Mouse (Mus musculus): ENCODE data around the gene Lrrc19. TPM values are rescaled to one million over a fixed set of nuclear protein-coding genes. Genes with fewer than 3 reads are reported as not detected.
"Not testable (repeated sequence)": the region's sequence is repeated elsewhere in the genome, so short reads cannot be mapped to it uniquely, and the experiment has no call there.

Lrrc19 gene
- polyA plus RNA-seq, 1 experiment from 2014 or later: 14.0 TPM

GRCm38 (mm10) chr4:94681181-94681580, 31.2 kb upstream of the Lrrc19 start:
- DNase-seq (ENCODE audit: low spot score): no peak
- Histone ChIP-seq H3K36me3 (ENCODE audit: insufficient read depth, low read length) (peaks cover 10% of the 10 kb centered on the region; the same call in 1 of the 2 replicates), H3K9ac (ENCODE audit: low read depth, low read length) (no peak overlapping the region), H3K4me2 (ENCODE audit: low read length) (no peak overlapping the region), H3K27ac (no peak overlapping the region), H3K4me3 (replicated peaks; ENCODE audit: low read depth, low read length) (no peak overlapping the region), H3K27me3 (ENCODE audit: insufficient read depth, low read length) (no peaks in the 10 kb centered on the region), H3K9me3 (replicated peaks; ENCODE audit: low read length) (no peaks in the 10 kb centered on the region), H3K4me1 (replicated peaks; ENCODE audit: insufficient read depth, low read length) (no peaks in the 10 kb centered on the region)
- WGBS: 91% methylated on average over 2 of the region's 2 CpGs
- ATAC-seq (replicated peaks; ENCODE audit: low FRiP score, low read depth): no peak
- TF ChIP-seq CTCF (IDR thresholded peaks at IDR 0.05; ENCODE audit: low read depth): no peak

- H3K27ac ChIP-seq: no peak overlapping the region
- TF ChIP-seq CTCF (IDR thresholded peaks at IDR 0.05; ENCODE audit: low read depth): no peak
- peaks cover 10% of the 10 kb centered on the region; the same call in 1 of the 2 replicates for H3K36me3 ChIP-seq (ENCODE audit: insufficient read depth, low read length)
- DNase-seq (ENCODE audit: low spot score) (no peak), ATAC-seq (replicated peaks; ENCODE audit: low FRiP score, low read depth) (no peak)
- no peak overlapping the region for H3K4me3 ChIP-seq (replicated peaks; ENCODE audit: low read depth, low read length)
- no peak overlapping the region for H3K4me2 ChIP-seq (ENCODE audit: low read length)
- H3K27me3 ChIP-seq (ENCODE audit: insufficient read depth, low read length): no peaks in the 10 kb centered on the region
- H3K9me3 ChIP-seq (replicated peaks; ENCODE audit: low read length): no peaks in the 10 kb centered on the region
- WGBS: 92% methylated on average over 2 of the region's 2 CpGs
- H3K9ac ChIP-seq (ENCODE audit: low read depth, low read length): no peak overlapping the region
- no peaks in the 10 kb centered on the region for H3K4me1 ChIP-seq (replicated peaks; ENCODE audit: insufficient read depth, low read length)
These were observed 30.7 kb upstream of the Lrrc19 start for GRCm38 (mm10) chr4:94680662-94681061.

- no peaks in the 10 kb centered on the region for H3K36me3 ChIP-seq (ENCODE audit: insufficient read depth, low read length)
- no peaks in the 10 kb centered on the region for H3K9me3 ChIP-seq (replicated peaks; ENCODE audit: low read length)
- peak; percentile 76 for DNase-seq (ENCODE audit: low spot score)
- H3K4me3 ChIP-seq (replicated peaks; ENCODE audit: low read depth, low read length): no peak overlapping the region
- ATAC-seq (replicated peaks; ENCODE audit: low FRiP score, low read depth): peak; percentile 59
- no peak overlapping the region for H3K4me2 ChIP-seq (ENCODE audit: low read length)
- no peak overlapping the region for H3K27ac ChIP-seq
- no peaks in the 10 kb centered on the region for H3K27me3 ChIP-seq (ENCODE audit: insufficient read depth, low read length)
- TF ChIP-seq CTCF (IDR thresholded peaks at IDR 0.05; ENCODE audit: low read depth): peak; percentile 88
- H3K4me1 ChIP-seq (replicated peaks; ENCODE audit: insufficient read depth, low read length): no peaks in the 10 kb centered on the region
- H3K9ac ChIP-seq (ENCODE audit: low read depth, low read length): no peak overlapping the region
- WGBS: 29% methylated on average over 1 of the region's 1 CpGs
These were observed 19.8 kb upstream of the Lrrc19 start for GRCm38 (mm10) chr4:94669718-94670117.

- not testable (repeated sequence) for H3K4me3 ChIP-seq (replicated peaks; ENCODE audit: low read depth, low read length); ATAC-seq (replicated peaks; ENCODE audit: low FRiP score, low read depth); H3K9ac ChIP-seq (ENCODE audit: low read depth, low read length)
These were observed 657 bp upstream of the Lrrc19 start for GRCm38 (mm10) chr4:94650426-94651175.

GRCm38 (mm10) chr4:94643141-94643540, 6.8 kb downstream of the Lrrc19 start:
- H3K27me3 ChIP-seq (ENCODE audit: insufficient read depth, low read length): no peaks in the 10 kb centered on the region
- no peak overlapping the region for H3K4me3 ChIP-seq (replicated peaks; ENCODE audit: low read depth, low read length)
- no peak overlapping the region for H3K9ac ChIP-seq (ENCODE audit: low read depth, low read length)
- no peak overlapping the region for H3K4me2 ChIP-seq (ENCODE audit: low read length)
- no peaks in the 10 kb centered on the region for H3K4me1 ChIP-seq (replicated peaks; ENCODE audit: insufficient read depth, low read length)
- ATAC-seq (replicated peaks; ENCODE audit: low FRiP score, low read depth) (no peak), DNase-seq (ENCODE audit: low spot score) (no peak)
- no peak overlapping the region for H3K27ac ChIP-seq
- 98% methylated on average over 2 of the region's 2 CpGs for WGBS
- H3K9me3 ChIP-seq (replicated peaks; ENCODE audit: low read length): no peaks in the 10 kb centered on the region
- TF ChIP-seq CTCF (IDR thresholded peaks at IDR 0.05; ENCODE audit: low read depth): no peak
- H3K36me3 ChIP-seq (ENCODE audit: insufficient read depth, low read length): no peaks in the 10 kb centered on the region

More at GRCm38 (mm10) chr4:94650426-94651175, 657 bp upstream of the Lrrc19 start:
- DNase-seq (ENCODE audit: low spot score); H3K4me1 ChIP-seq (replicated peaks; ENCODE audit: insufficient read depth, low read length); H3K27ac ChIP-seq; H3K4me2 ChIP-seq (ENCODE audit: low read length); H3K9me3 ChIP-seq (replicated peaks; ENCODE audit: low read length); H3K27me3 ChIP-seq (ENCODE audit: insufficient read depth, low read length): not testable (repeated sequence)
- 91% methylated on average over 5 of the region's 5 CpGs for WGBS
- H3K36me3 ChIP-seq (ENCODE audit: insufficient read depth, low read length): peaks cover 10% of the 10 kb centered on the region; the same call in 1 of the 2 replicates

- H3K9me3 ChIP-seq (replicated peaks; ENCODE audit: low read length): no peaks in the 10 kb centered on the region
- no peak overlapping the region for H3K4me3 ChIP-seq (replicated peaks; ENCODE audit: low read depth, low read length)
- H3K27me3 ChIP-seq (ENCODE audit: insufficient read depth, low read length): no peaks in the 10 kb centered on the region
- no peak for ATAC-seq (replicated peaks; ENCODE audit: low FRiP score, low read depth)
- no peak overlapping the region for H3K9ac ChIP-seq (ENCODE audit: low read depth, low read length)
- no peak for DNase-seq (ENCODE audit: low spot score)
- 90% methylated on average over 2 of the region's 2 CpGs for WGBS
- H3K4me2 ChIP-seq (ENCODE audit: low read length): no peak overlapping the region
- H3K4me1 ChIP-seq (replicated peaks; ENCODE audit: insufficient read depth, low read length): no peaks in the 10 kb centered on the region
- no peak for TF ChIP-seq CTCF (IDR thresholded peaks at IDR 0.05; ENCODE audit: low read depth)
- H3K27ac ChIP-seq: no peak overlapping the region
- H3K36me3 ChIP-seq (ENCODE audit: insufficient read depth, low read length): 0 out of 2 replicates have a peak, but pooled peaks cover 11% of the 10 kb centered on the region
These were observed 29.9 kb downstream of the Lrrc19 start for GRCm38 (mm10) chr4:94620077-94620476.

Measured in kidney, postnatal 0 days (tissue).